Mouse (Mus musculus) liver, embryonic 14.5 days (tissue): ENCODE measurements around the gene C6. TPM values are rescaled to one million over a fixed set of nuclear protein-coding genes. Genes with fewer than 3 reads are reported as not detected.

Experiments
- ATAC-seq: fragments of 200-750 bp; cut with Nextera tagmentation; 2 replicates; pipeline ENCODE4 v1.8.0; 2017; ENCODE audit warnings: moderate number of reproducible peaks, mild to moderate bottlenecking, moderate library complexity; ENCODE audit not compliant: insufficient read depth
- DNase-seq, 3 experiments: peaks; one replicate each; pipeline ENCODE4 v3.0.0-alpha.2; 2012 to 2013; ENCODE audit warnings: low read depth in 3 of 3, low spot score in 3 of 3
- H3K27ac ChIP-seq: fragments of 300-500 bp; sonication (generic); 2 replicates; pipeline ENCODE4 v1.5.1; 2014; ENCODE audit warnings: moderate library complexity, mild to moderate bottlenecking, control low read depth, inconsistent platforms
- H3K27me3 ChIP-seq: fragments of 300-500 bp; sonication (generic); 2 replicates; pipeline ENCODE4 v1.6.1; 2014; ENCODE audit warnings: mild to moderate bottlenecking, low read length, moderate library complexity; ENCODE audit not compliant: control insufficient read depth, insufficient read depth
- H3K36me3 ChIP-seq: fragments of 300-500 bp; sonication (generic); replicated peaks from 2 replicates; pipeline ENCODE4 v1.6.1; 2014; ENCODE audit warnings: low read depth; ENCODE audit not compliant: control insufficient read depth, insufficient read depth
- H3K4me1 ChIP-seq, 2 experiments: fragments of 200-500 bp in 1 of 2; fragments of 300-500 bp in 1 of 2; sonication (generic) in 1 of 2; replicated peaks; 2 replicates each; pipeline ENCODE4 v1.6.1; 2012 to 2014; ENCODE audit warnings: antibody characterized with exemption in 1 of 2, inconsistent platforms in 1 of 2, low read length in 1 of 2; ENCODE audit not compliant: control insufficient read depth in 2 of 2, insufficient read depth in 2 of 2
- H3K4me2 ChIP-seq: fragments of 300-500 bp; sonication (generic); 2 replicates; pipeline ENCODE4 v1.6.1; 2014; ENCODE audit warnings: low read depth, mild to moderate bottlenecking, control low read depth, moderate library complexity
- H3K4me3 ChIP-seq, 2 experiments: fragments of 200-500 bp in 1 of 2; fragments of 300-500 bp in 1 of 2; sonication (generic) in 1 of 2; 2 replicates each; pipeline ENCODE4 v1.5.1; 2012 to 2014; ENCODE audit warnings: low read depth in 2 of 2, low read length in 2 of 2, mild to moderate bottlenecking in 2 of 2, control low read depth in 1 of 2, inconsistent platforms in 1 of 2, moderate library complexity in 1 of 2; ENCODE audit not compliant: insufficient read depth in 1 of 2
- H3K9ac ChIP-seq: fragments of 300-500 bp; sonication (generic); replicated peaks from 2 replicates; pipeline ENCODE4 v1.6.1; 2014; ENCODE audit warnings: mild to moderate bottlenecking, control low read depth, moderate library complexity
- H3K9me3 ChIP-seq: fragments of 300-500 bp; sonication (generic); 2 replicates; pipeline ENCODE4 v1.6.1; 2016; ENCODE audit warnings: low read length, mixed read lengths; ENCODE audit not compliant: control insufficient read depth
- CTCF ChIP-seq: IDR thresholded peaks from 2 replicates; pipeline ENCODE4 v1.5.1; 2016; ENCODE audit warnings: antibody characterized with exemption, low read depth, control low read depth
- EP300 ChIP-seq: IDR thresholded peaks from 2 replicates; pipeline ENCODE4 v1.6.1; 2016; ENCODE audit warnings: antibody characterized with exemption, low read depth
- WGBS: fragments of 180-500 bp; shearing (Covaris S2); extraction: QIAGEN DNeasy Blood & Tissue Kit; methylation state at CpG from one replicate; pipeline ENCODE4 v1.1.7; 2014; ENCODE audit not compliant: insufficient replicate concordance; 5-methylcytosine and 5-hydroxymethylcytosine counted together
- polyA plus RNA-seq, 2 experiments: library from polyadenylated mRNA; depleted of rRNA in 1 of 2; stranded (reverse) in 1 of 2; unstranded in 1 of 2; fragments of >200 nt; fragmentation: Nextera tagmentation in 1 of 2; extraction: Ambion mirVana in 1 of 2; gene quantifications; 2 replicates each; pipeline versions ENCODE4 v1.2.1 to v1.2.3; 2012 to 2014

Gene C6
- polyA plus RNA-seq, 2 experiments: 0.60 to 1.3 TPM

DNA sequence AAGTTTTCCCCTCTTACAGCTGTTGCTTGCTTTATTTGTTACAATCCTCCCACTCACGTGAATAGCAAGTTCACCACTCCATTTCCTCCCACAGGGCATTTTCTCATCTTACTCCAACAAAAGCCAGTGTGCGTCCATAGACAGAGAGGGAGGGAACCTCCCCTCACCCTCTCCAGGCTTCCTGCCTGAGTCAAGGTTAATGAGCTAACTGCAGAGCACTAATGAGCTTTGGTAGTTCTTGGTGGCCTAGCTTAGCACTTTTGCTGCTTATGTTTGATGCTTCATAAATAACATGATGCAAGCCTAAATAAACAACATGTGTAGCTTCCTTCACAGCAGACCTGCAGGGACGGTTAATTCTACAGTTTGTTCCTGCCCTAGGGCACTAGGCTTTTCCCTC, 63.4 kb downstream of the C6 start:
- 38% methylated on average over 3 of the region's 3 CpGs for WGBS
- H3K9ac ChIP-seq: no peak overlapping the region
- H3K4me1 ChIP-seq: no peaks in the 10 kb centered on the region
- no peaks in the 10 kb centered on the region for H3K36me3 ChIP-seq
- H3K27ac ChIP-seq: no peak overlapping the region
- TF ChIP-seq CTCF: no peak
- TF ChIP-seq EP300: no peak
- DNase-seq (no peak), ATAC-seq (no peak)
- H3K27me3 ChIP-seq: no peaks in the 10 kb centered on the region
- no peak overlapping the region for H3K4me3 ChIP-seq
- H3K9me3 ChIP-seq: no peaks in the 10 kb centered on the region
- no peak overlapping the region for H3K4me2 ChIP-seq

DNA sequence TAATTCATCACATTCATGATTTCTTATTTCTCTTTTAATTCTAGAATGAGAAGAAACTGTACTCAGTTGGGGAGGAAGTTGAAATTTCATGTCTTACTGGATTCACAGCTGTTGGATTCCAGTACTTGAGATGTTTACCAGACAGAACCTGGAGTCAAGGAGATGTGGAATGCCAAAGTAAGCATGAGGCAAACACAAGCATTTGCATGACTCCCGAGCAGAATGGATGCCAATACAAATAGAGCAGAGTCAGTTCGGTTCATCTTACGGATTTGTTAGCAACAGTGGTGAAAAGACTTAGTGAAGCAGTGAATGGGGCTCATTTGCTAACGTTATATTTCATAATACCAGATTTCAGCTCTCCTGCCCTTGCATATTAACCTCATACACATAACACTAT, 69.9 kb downstream of the C6 start:
- H3K9ac ChIP-seq: no peak overlapping the region
- no peak overlapping the region for H3K4me2 ChIP-seq
- H3K27me3 ChIP-seq: no peaks in the 10 kb centered on the region
- no peak for TF ChIP-seq CTCF
- no peak for TF ChIP-seq EP300
- no peak for DNase-seq
- no peaks in the 10 kb centered on the region for H3K4me1 ChIP-seq
- ATAC-seq: no peak
- no peaks in the 10 kb centered on the region for H3K9me3 ChIP-seq
- no peak overlapping the region for H3K27ac ChIP-seq
- H3K4me3 ChIP-seq: no peak overlapping the region
- H3K36me3 ChIP-seq: no peaks in the 10 kb centered on the region
- WGBS: 37% methylated on average over 4 of the region's 4 CpGs

DNA sequence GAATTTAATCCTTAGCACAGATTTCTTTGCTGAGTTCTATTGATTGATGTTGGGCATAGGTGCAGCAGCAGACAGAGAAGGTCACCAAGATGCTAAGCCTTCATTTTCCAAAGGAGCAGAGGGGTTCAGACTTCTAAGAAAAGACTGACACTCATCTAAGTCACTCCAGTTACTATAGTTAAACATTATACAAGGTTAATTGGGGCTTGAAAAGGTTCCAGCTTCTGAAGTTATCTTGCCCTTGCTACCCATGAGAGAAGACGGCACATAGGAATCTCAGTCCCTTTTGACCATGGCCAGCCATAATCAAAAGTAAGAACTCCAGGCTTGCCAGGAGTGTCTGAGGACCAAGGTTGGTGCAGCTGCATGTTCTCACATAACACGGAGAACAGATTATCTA, 77.3 kb downstream of the C6 start:
- H3K4me2 ChIP-seq: no peak overlapping the region
- WGBS: 66% methylated on average over 2 of the region's 2 CpGs
- no peaks in the 10 kb centered on the region for H3K4me1 ChIP-seq
- H3K9me3 ChIP-seq: no peaks in the 10 kb centered on the region
- TF ChIP-seq CTCF: no peak
- TF ChIP-seq EP300: no peak
- DNase-seq: no peak
- no peak overlapping the region for H3K9ac ChIP-seq
- no peak overlapping the region for H3K4me3 ChIP-seq
- H3K27me3 ChIP-seq: no peaks in the 10 kb centered on the region
- no peak overlapping the region for H3K27ac ChIP-seq
- no peak for ATAC-seq
- H3K36me3 ChIP-seq: no peaks in the 10 kb centered on the region

DNA sequence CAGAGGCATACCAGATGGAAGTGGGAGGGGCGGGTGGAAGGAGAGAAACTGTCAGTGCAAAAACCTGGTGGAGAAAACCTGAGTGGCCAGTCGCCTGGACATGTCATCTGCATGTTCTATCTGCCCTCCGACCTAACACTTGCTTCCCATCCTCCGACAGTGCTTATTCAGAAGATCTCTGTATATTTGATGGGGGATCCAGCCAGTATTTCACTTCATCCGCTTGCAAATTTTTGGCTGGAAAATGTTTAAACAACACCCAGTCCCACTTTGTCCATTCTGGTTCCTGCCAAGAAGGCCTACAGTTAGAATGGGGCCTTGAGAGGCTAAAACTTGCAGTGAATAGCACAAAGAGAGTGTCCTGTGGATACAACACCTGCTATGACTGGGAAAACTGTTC, 81.2 kb downstream of the C6 start:
- Histone ChIP-seq H3K4me2 (no peak overlapping the region), H3K27me3 (no peaks in the 10 kb centered on the region), H3K27ac (no peak overlapping the region), H3K9ac (no peak overlapping the region), H3K9me3 (no peaks in the 10 kb centered on the region), H3K36me3 (no peaks in the 10 kb centered on the region), H3K4me3 (no peak overlapping the region), H3K4me1 (no peaks in the 10 kb centered on the region)
- WGBS: 59% methylated on average over 5 of the region's 5 CpGs
- no peak for TF ChIP-seq EP300
- no peak for TF ChIP-seq CTCF
- ATAC-seq (no peak), DNase-seq (no peak)

DNA sequence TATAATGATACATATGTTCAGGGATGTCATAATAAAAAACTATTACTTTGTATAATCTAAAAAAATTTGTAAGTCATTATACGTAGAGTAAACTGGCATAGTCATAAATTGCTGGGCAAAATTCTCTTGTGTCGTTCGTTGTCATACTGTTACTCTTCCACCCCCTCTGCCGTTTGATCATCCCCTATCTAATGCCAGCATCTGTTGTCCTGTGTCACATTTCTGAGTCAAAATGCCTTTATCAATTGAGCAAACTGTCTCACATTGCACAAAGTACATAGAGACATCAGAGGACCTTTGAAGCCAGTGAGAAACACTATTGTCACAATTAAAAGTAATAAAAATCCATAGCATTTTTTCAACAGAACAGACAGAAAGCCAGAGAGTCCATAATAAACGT, 88.0 kb downstream of the C6 start:
- no peak for TF ChIP-seq CTCF
- TF ChIP-seq EP300: no peak
- Histone ChIP-seq H3K9me3 (no peaks in the 10 kb centered on the region), H3K4me1 (no peaks in the 10 kb centered on the region), H3K9ac (no peak overlapping the region), H3K4me3 (no peak overlapping the region), H3K27ac (no peak overlapping the region), H3K27me3 (no peaks in the 10 kb centered on the region), H3K4me2 (no peak overlapping the region), H3K36me3 (no peaks in the 10 kb centered on the region)
- WGBS: 54% methylated on average over 5 of the region's 5 CpGs
- ATAC-seq (no peak; the same call in 1 of the 2 replicates), DNase-seq (peak in 1 of 3 experiments; percentile 1)
